Mouse (Mus musculus) adrenal gland, postnatal 14 days (tissue): ENCODE measurements around the gene Sept5. TPM values are rescaled to one million over a fixed set of nuclear protein-coding genes. Genes with fewer than 3 reads are reported as not detected.

Experiments
- DNase-seq: peaks from one replicate; pipeline ENCODE4 v3.0.0; 2021; ENCODE audit warnings: mixed read lengths
- total RNA-seq: library from RNA; stranded (reverse); gene quantifications from 2 replicates; pipeline ENCODE4 v1.2.3, GENCODE M21; 2021

The Sept5 gene
- total RNA-seq, 1 experiment from 2014 or later, result 12.1 TPM

DNA sequence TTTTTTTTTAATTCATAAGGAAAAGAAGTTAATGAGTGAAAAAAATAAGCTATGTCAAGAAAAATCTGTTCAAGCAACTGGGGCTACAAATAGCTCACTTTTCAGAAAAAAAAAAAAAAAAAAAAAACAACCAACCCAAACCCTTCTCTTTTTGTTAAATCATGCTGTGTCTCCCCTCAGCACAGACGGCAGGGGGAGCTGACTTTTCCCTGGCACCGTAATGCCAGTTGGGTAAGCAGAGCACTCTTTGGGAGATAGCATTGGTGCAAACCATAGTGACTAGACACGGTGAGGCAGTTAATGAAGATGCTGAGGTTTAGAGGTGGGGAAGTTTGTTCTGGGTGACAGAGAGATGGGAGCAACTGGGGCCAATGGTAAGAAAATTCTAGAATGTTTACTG, 2.3 kb upstream of the Sept5 start:
- peak; percentile 6 for DNase-seq

GRCm38 (mm10) chr16:18631141-18631540, 1.4 kb upstream of the Sept5 start:
- DNase-seq, result peak; percentile 3

- DNase-seq, result peak; percentile 5
Observed at GRCm38 (mm10) chr16:18630291-18630690, 537 bp upstream of the Sept5 start.

DNA sequence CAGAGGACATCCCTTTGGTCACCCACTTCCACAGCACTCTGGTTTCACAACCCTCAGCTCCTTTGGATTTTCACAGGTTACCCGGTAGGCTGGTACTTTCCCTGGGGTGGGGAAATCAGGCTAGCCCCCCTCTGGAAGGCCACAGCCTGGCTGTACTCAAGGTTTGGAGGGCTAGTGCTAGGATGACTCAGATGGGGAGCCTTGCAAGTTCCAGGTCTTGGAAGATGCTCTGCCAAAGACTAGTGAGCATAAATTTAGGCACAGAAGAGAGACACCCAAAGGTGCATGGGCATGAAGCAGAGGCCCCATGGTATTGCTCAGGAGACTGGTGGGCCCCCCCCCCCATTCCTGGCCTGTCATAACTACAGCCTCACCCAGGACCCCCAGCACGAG, 810 bp downstream of the Sept5 start:
- DNase-seq, result no peak

GRCm38 (mm10) chr16:18628206-18628947, 1.4 kb downstream of the Sept5 start:
- peak; percentile 16 for DNase-seq

DNA sequence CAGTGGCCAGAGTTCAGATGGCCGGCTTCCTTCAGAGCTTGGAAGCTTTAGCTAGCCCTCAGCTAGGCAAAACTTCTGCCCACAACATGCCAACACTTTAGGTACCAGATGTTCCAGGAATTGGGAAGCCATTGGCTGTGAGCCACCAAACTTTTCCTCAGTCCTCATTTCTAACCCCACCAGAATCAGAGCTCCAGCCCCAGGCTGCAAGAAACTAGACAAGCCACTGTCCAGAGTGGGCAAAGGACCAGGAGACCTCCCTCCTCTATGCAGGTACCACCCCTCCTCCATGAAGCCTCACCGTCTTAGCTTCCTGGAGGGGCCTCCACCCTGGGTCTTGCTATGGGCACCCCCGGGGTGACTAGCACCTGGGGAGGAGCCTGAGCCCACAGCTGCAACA, 2.6 kb downstream of the Sept5 start:
- no peak for DNase-seq

DNA sequence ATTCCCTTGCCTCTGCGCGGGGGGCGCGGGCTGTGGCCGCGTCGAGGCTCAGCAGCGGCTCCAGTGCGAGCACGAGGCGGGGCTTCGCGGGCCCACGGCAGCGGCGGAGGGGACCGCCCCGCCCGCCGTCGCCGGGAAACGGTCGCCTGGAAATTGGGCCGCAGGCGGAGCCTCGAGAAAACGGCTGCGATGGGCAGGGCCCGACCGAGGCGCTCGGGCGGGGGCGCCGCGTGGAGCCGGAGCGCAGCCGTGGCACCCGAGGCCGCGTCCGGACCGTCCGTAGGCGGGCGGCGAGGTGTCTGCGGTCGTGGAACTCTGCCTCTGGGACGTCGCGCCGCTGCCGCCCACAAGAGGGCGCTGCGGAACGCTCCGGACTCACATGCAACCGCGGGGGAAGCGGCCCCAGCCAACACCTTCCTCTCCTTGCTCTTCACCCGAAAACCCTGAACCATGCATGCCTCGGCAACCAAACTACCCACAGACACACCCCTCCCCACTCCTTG, 3.3 kb downstream of the Sept5 start, which contains the start of gene Gm49601:
Gm49601 (minus strand) TSS at position 52 of the 503 bp plus-strand sequence.
- DNase-seq, result peak; percentile 90

- DNase-seq, result no peak
Observed at GRCm38 (mm10) chr16:18625791-18626311, 3.9 kb downstream of the Sept5 start.

GRCm38 (mm10) chr16:18625097-18625496, 4.7 kb downstream of the Sept5 start:
- DNase-seq, result no peak

GRCm38 (mm10) chr16:18624641-18625040, 5.1 kb downstream of the Sept5 start:
- no peak for DNase-seq

- no peak for DNase-seq
Observed at GRCm38 (mm10) chr16:18623751-18624540, 5.8 kb downstream of the Sept5 start.

- DNase-seq, result no peak
Observed at GRCm38 (mm10) chr16:18622916-18623750, 6.6 kb downstream of the Sept5 start.

GRCm38 (mm10) chr16:18622019-18622418, 7.7 kb downstream of the Sept5 start, which contains the start of gene Gp1bb:
Gene Gp1bb (minus strand): TSS chr16:18622403.
- no peak for DNase-seq

DNA sequence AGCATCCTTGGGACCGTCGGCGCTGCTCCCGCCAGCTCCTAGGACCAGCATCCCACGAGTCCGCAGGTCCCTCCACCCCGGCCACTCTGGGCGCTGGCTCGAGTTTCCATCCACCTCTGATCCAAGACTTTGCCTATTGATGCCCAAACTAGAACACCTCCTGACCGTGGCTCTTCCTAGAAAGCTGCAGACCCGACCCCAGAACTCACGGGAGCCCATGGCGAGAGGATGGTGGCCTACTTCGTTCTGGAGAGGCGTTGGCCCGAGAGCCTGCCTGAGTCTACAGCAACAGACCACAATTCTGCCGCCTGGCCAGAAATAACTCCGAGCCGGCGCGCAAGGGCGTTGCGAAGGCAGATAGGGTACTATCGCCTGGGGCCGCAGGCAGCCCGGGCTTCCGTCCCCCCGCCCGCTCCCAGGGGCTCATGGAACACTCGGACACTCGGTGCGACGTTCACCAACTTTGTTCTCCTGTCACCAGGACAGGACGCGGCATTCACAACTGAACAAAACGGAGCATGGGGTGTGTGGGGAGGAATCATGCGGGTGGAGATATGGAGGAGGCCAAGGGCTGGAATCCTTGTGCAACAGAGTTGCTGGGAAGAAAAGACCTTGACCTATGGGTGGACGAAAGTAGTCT, 8.3 kb downstream of the Sept5 start:
- DNase-seq, result no peak

- DNase-seq, result peak; percentile 47
Observed at GRCm38 (mm10) chr16:18620601-18621361, 9.0 kb downstream of the Sept5 start.

GRCm38 (mm10) chr16:18620201-18620600, 9.6 kb downstream of the Sept5 start:
- no peak for DNase-seq

DNA sequence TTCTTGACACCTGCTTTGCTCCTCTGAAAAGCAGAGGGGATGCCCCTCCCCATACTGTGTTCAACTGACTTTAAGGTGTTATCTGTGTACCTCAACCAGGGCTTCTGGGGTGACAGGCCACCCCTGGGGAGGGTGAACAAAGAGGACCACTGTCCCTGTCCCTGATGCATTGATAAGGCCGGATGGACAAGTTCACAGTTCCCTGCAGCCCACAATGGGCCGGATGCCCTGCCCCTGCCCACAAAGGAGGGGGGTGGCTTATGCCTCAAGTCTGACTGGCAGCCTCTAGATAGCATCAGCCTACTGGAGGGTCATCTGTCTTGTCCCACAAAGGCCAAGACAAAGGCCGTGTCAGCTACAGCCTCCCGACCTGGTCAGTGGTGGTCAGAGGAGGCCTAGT, 10.6 kb downstream of the Sept5 start:
- no peak for DNase-seq

- DNase-seq, result no peak
Observed at GRCm38 (mm10) chr16:18618297-18618696, 11.5 kb downstream of the Sept5 start.

GRCm38 (mm10) chr16:18617370-18618065, 12.2 kb downstream of the Sept5 start:
- peak; percentile 92 for DNase-seq

DNA sequence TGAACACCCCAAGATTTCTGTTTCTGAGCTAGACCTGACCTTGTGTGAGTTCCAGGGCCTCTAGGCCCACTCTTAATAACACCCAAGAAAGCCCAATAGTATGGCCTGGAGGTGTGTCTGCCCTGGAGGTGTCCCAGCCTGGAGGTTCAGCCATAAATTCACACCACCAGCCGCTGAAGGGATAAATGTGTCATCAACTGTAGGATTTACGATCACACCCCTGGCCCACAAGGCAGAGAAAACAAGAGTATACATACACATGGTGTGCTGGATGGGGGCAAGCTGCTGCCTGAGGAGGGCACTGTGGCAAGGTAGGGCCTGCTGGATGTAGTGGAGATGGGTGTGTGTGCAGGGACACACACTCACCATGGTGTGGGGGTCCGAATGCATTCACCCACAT, 16.5 kb downstream of the Sept5 start:
- DNase-seq, result no peak
